Mouse (Mus musculus): ENCODE results near the gene Ptpn6. TPM values are rescaled to one million over a fixed set of nuclear protein-coding genes. Genes with fewer than 3 reads are reported as not detected.

The Ptpn6 gene
- total RNA-seq, 2 experiments from 2014 or later: 2.9 to 4.2 TPM

DNA sequence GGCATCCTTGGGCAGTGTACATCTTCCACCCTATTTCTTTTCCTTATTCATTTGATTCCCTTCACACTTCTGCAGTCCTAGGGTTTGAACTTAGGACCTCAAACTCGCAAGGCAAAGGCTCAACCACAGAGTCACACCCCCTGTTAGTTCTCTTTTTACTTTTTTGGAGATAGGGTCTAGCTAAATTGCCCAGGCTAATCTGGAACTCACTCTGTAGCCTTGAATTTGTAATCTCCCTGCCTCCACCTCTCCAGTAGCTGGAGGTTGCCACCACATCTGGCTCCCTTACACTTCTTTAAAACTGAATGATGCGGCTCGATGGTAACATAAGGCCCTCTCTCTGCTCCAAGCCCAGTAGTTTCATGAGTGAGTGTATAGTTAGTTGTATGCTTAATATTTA, 4.1 kb downstream of the Ptpn6 start:
- DNase-seq: no peak
- intact Hi-C loops (cut with DNase I): no loop called here

GRCm38 (mm10) chr6:124732476-124733370, 5.8 kb downstream of the Ptpn6 start:
- intact Hi-C loops (cut with DNase I): no loop called here
- peak in 1 of 2 experiments; percentile 60 for DNase-seq

DNA sequence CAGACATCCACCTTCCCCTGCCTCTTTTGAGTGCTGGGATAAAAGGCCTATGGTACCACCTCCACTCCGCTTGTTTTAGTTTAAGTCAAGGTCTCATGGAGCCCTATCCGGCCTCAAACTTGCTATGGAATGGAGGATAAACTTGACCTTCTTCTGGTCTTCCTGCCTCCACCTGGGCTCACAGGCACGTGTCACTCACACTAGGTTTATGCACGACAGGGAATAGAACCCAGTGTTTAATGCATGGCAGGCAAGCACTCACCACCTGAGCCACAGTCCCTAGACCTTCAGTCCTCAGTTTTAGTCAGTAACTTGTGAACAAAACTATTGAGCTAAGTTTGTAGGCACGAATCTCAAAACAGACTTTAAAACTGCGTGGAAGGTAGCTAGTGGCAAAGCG, 7.5 kb downstream of the Ptpn6 start:
- intact Hi-C loops (cut with DNase I): no loop called here
- DNase-seq: no peak

GRCm38 (mm10) chr6:124729850-124730705, 8.4 kb downstream of the Ptpn6 start:
- intact Hi-C loops (cut with DNase I): no loop called here
- peak in 1 of 2 experiments; percentile 41 for DNase-seq

DNA sequence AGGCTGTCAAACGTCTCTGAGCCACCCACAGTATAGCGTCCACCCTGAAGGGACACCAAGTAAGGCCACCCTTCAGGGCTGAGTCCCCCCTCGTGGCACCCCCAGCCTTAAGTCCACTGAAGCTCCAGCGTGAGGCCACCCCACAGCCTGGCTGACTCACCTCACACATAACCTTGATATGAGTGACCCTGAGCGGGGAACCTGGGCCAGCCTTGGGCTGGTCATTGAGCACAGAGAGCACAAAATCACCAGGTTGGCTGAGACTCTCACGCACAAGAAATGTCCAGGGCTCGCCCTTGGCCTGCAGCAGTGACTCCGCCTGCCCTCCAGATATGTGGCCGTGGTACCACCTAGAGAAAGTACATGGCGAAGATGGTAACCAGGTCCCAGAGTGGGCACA, 9.9 kb downstream of the Ptpn6 start:
- intact Hi-C loops (cut with DNase I): no loop called here

DNA sequence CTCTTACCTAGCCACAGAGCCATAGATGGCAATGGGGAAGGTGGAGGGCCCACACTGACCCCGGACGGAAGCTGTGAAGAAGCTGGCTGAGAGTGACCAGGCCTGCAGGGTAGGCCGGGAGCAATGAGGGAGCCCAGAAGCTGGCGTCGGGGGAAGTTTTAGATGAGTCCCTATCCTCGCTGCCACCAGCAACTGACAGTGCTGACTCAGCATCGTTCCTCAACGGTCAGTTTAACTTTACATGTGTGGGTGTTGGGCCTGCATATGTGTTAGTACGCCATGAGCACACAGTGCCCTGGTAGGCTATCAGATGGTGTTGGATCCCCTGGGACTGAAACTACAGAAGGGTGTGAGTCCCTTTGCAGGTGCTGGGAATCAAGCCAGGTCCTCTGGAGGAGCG, 14.0 kb downstream of the Ptpn6 start:
- no peak for DNase-seq
- intact Hi-C loops (cut with DNase I): no loop called here

More for the DNA sequence above, 9.9 kb downstream of the Ptpn6 start:
- no peak for DNase-seq

DNA sequence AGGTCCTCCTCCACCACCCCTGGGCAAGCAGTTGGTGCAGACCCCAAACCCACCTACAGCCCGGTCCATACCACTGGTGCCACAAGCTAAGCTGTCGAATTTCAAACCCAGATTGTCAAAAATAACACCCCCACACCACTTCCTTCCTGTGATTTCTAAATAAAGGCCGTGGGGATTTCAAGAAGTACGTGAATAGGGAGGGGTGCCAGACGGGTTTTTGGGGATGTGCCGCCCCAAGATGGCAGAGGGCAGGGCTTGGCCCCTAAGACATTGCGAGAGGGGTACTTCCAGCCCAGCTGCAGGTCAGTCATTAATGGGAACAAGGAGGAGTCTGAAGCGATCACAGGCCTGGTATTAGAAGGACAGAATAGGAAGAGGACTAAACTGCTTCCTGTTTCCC, 15.0 kb downstream of the Ptpn6 start:
- no peak for DNase-seq
- intact Hi-C loops (cut with DNase I): no loop called here

DNA sequence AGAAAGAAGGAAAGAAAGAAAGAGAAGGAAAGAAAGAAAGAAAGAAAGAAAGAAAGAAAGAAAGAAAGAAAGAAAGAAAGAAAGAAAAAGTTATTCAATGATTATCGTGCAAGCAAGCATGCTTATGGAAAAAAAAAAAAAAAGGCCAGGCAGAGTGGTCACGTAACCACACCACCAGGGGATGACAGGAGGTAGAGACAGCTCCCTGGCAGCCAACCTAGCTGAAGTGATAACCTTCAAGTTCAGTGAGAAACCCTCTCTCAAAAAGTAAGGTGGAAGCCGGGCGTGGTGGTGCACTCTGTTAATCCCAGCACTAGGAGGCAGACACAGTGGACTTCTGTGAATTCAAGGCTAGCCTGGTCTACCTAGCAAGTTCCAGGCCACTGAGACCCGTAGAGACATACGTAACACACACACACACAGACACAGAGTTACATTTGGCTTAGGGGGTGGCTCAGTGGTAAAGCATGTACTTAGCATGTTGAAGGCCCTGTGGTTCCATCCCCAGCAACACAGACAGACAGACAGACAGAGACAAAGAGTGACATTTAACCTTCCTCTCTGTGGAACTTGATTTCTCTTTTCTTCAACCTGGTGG, 15.5 kb downstream of the Ptpn6 start:
- DNase-seq: no peak
- intact Hi-C loops (cut with DNase I): no loop called here

DNA sequence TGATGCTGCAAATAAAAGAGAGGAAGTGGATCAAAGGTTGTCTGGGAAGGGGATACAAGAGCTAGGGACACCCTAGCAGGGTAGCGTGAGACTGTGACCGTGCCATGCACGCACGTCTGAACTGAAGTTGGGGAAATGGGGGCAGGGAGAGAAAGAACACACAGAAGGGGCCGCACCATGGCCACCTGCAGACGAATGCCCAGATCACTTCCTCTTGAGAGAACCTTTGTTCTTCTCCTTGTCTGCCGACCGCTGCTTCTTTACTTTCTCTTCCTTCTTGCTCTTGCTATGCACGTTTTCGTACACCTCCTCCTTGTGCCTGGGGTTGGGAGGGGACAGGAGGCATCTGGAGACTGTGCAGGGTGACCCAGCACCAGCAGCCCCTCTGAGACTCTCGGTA, 17.6 kb downstream of the Ptpn6 start:
- intact Hi-C loops (cut with DNase I): no loop called here
- DNase-seq: no peak

GRCm38 (mm10) chr6:124719354-124719978, 19.0 kb downstream of the Ptpn6 start:
- intact Hi-C loops (cut with DNase I): loop anchor here (10.0 kb wide), 1 partner anchor 285 kb away; the partner anchor contains the start of gene Zfp384
- no peak for DNase-seq

DNA sequence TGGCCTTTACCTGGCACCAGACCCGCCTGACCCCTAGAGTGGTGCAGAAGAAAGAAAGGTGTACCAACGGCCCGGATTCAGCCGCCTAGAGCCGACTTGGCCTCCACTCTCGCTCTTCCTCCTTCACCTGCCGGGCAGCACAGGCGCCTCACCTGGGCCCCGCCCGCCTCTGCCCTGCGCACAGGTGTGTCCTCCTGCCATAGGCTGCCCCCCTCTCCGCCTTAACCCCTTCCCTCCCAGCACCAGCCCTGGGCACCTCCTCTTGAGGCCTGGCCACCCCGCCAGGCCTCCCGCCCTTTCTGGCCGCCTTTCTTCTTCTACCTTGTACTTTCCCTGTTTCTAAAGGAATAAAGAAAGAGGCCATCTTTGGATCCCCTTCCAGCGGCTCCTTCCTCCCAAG, 19.8 kb downstream of the Ptpn6 start:
- intact Hi-C loops (cut with DNase I): loop anchor here (10.0 kb wide), 1 partner anchor 286 kb away; the partner anchor contains the start of gene Zfp384
- no peak for DNase-seq

DNA sequence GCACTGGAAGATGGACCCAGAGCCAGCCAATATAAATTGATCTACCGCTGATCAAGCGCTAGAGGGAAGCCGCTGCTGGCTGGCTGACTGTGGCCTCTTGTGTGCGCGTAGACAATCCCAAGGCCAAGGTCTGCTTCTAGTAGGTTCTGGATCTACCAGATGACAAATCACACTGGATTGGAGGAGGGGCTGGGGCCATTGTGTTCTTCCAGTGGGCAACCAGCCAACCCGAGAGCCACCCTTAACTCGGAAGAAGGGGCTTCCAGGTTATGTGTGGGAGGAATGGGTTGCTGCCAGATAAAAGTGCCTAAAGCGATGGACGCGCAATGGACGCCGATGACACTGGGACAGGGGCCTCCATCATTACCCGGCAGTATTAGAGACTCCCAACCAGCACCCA, 20.5 kb downstream of the Ptpn6 start:
- intact Hi-C loops (cut with DNase I): loop anchor here (10.0 kb wide), 1 partner anchor 287 kb away; the partner anchor contains the start of gene Zfp384
- no peak for DNase-seq

GRCm38 (mm10) chr6:124716864-124717490, 21.5 kb downstream of the Ptpn6 start:
- DNase-seq: peak in 1 of 2 experiments; percentile 42
- intact Hi-C loops (cut with DNase I): loop anchor here (1.0 to 10.0 kb wide), 2 partner anchors 23 to 288 kb away; partner anchors contain the start of gene Zfp384

GRCm38 (mm10) chr6:124712918-124713317, 25.6 kb downstream of the Ptpn6 start:
- intact Hi-C loops (cut with DNase I): loop anchor here (1.0 to 10.0 kb wide), 5 partner anchors 27 to 329 kb away; partner anchors contain the start of genes Lpcat3 and Zfp384
- DNase-seq: no peak

DNA sequence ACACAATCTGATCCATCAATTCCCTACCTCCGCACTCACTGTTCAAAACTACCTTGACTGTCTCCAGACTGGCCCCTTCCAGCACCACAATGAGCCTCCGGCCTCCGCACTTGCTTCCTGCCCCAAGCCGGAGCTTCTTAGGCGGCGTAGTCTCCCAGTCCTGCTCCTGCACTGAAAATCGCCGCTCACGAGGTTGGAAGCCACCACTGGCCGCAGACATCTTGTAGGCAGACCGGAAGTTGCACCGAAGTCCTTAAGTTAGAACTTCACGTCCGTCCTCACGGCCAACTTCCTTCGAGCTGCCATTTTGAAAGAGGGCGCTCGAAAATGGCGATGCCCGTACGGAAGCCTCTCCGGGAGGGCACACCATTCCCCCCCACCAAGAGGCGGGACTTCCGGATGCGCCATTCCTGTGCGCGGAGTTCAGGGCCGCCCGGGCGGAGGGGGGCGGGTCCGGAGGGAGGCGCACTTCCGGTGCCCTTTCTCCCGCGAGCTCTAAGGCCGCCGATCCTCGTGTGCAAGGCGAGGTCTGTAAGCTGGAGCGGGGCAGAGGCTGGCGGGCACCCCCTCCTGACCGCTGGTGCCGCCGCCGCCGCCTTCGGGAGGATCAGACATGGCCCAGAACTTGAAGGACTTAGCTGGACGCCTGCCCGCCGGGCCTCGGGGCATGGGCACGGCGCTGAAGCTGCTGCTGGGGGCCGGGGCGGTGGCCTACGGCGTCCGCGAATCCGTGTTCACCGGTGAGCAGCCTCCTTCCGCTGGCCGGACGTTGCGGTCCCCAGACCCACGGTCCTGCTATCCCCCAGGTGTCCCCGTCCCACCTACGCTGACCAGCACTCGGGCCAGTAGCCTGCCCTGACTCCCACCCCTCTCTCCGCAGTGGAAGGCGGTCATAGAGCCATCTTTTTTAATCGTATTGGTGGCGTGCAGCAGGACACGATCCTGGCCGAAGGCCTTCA, 26.4 kb downstream of the Ptpn6 start, which contains the start of the genes Emg1 and Phb2:
Gene Emg1 (minus strand): TSS at position 355 of the 959 bp plus-strand sequence.
Gene Phb2 (plus strand): TSS at position 513 of the 959 bp plus-strand sequence.
- peak; percentile 99 for DNase-seq
- intact Hi-C loops (cut with DNase I): loop anchor here (1.0 to 10.0 kb wide), 5 partner anchors 28 to 330 kb away; partner anchors contain the start of genes Lpcat3 and Zfp384

- no peak for DNase-seq
- intact Hi-C loops (cut with DNase I): no loop called here
These were observed 30.1 kb downstream of the Ptpn6 start for GRCm38 (mm10) chr6:124708289-124708889.

DNA sequence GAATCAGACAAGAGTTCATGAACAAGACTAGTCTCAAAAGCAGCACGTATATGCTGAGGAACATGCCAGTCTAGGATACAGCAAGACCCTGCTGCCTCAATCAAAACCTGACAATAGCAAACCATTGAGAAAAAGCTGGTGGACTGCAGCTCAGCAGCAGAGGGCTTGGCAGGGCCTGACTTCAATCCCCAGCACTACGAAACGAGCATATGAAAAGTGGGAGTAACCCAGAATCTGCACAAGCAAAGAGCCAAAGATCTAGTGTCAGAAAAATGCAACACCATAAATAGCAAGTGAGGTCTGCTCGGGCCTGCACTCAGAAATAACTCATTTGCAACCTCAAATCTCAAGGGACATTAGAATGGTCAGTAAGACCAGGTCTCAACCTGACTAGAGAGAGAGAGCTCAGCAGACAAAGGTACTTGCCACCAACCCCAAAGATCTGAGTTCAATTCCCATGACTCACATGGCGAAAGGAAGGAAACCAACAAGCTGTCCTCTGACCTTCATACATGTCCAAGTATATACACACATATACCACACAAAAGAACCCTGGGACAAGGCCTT, 32.4 kb downstream of the Ptpn6 start:
- DNase-seq: no peak
- intact Hi-C loops (cut with DNase I): no loop called here

All from heart, postnatal 36 days (tissue).